ENCODE assay signal across 33 mouse cellular contexts in genomic region chr4:57826272-57826671, GRCm38 (mm10).
"Had no signal": no experiment of that assay in that cellular context is flagged by ENCODE, and none has a peak within 500 bp of the region (broad histone marks: within the 10 kb centered on the region; RNA-seq: fewer than 3 reads in every experiment).

No protein-coding gene starts in this region.

- DNase-seq: heart, postnatal 10 days; heart, postnatal 14 days; heart, postnatal 36 days; heart, postnatal 4 days; kidney, adult 11 months; kidney, adult 18-20 months; kidney, adult 2 months; kidney, adult 8-10 months; kidney, adult 9 months; kidney, postnatal 10 days; kidney, postnatal 14 days; kidney, postnatal 25 days; kidney, postnatal 36 days; kidney, postnatal 4 days; layer of hippocampus, adult 9-11 months; layer of hippocampus, postnatal 36 days had no signal

- H3K4me3 ChIP-seq: heart, embryonic 12.5 days; heart, embryonic 13.5 days; heart, embryonic 15.5 days; hindbrain, embryonic 12.5 days; hindbrain, embryonic 13.5 days; hindbrain, embryonic 15.5 days; intestine, embryonic 15.5 days; kidney, embryonic 15.5 days; layer of hippocampus, adult 2 months; left cerebral cortex, adult 2 months had no signal

- H3K27ac ChIP-seq: heart, embryonic 13.5 days; heart, embryonic 15.5 days; hindbrain, embryonic 12.5 days; hindbrain, embryonic 13.5 days; hindbrain, embryonic 14.5 days; hindbrain, embryonic 15.5 days; hindbrain, postnatal 0 days; intestine, embryonic 15.5 days; kidney, embryonic 15.5 days; kidney, postnatal 0 days; layer of hippocampus, adult 2 months; left cerebral cortex, adult 2 months had no signal

- H3K27me3 ChIP-seq: heart, embryonic 12.5 days; heart, embryonic 13.5 days; heart, embryonic 15.5 days; hindbrain, embryonic 12.5 days; hindbrain, embryonic 13.5 days; hindbrain, embryonic 15.5 days; intestine, embryonic 15.5 days; kidney, embryonic 15.5 days had no signal

- H3K9ac ChIP-seq: heart, embryonic 12.5 days; heart, embryonic 13.5 days; heart, embryonic 15.5 days; hindbrain, embryonic 12.5 days; hindbrain, embryonic 13.5 days; hindbrain, embryonic 14.5 days; hindbrain, embryonic 15.5 days; intestine, embryonic 15.5 days; kidney, embryonic 15.5 days had no signal

- H3K4me2 ChIP-seq: heart, embryonic 11.5 days; heart, embryonic 12.5 days; heart, embryonic 13.5 days; heart, embryonic 15.5 days; hindbrain, embryonic 12.5 days; hindbrain, embryonic 13.5 days; hindbrain, embryonic 14.5 days; hindbrain, embryonic 15.5 days; intestine, embryonic 15.5 days; kidney, embryonic 15.5 days had no signal

- H3K9me3 ChIP-seq: heart, embryonic 12.5 days; heart, embryonic 13.5 days; heart, embryonic 15.5 days; hindbrain, embryonic 12.5 days; hindbrain, embryonic 13.5 days; hindbrain, embryonic 15.5 days; intestine, embryonic 15.5 days; kidney, embryonic 15.5 days had no signal

- ATAC-seq: hindbrain, postnatal 0 days; inflammation-experienced regulatory T-cells, adult 6 months; intestine, embryonic 15.5 days; intestine, embryonic 16.5 days; intestine, postnatal 0 days had no signal

- H3K36me3 ChIP-seq: heart, embryonic 15.5 days; hindbrain, embryonic 12.5 days; hindbrain, embryonic 13.5 days; hindbrain, embryonic 15.5 days; intestine, embryonic 15.5 days; kidney, embryonic 15.5 days had no signal
